Mouse (Mus musculus) liver, postnatal 0 days (tissue): Measurements from ENCODE around the gene Kxd1.

Source experiments
- CTCF ChIP-seq: sonication (generic); IDR thresholded peaks from 2 replicates; pipeline ENCODE4 v1.5.1; 2016; ENCODE audit warnings: antibody characterized with exemption, low read depth
- EP300 ChIP-seq: IDR thresholded peaks from 2 replicates; pipeline ENCODE4 v1.6.1; 2016; ENCODE audit warnings: antibody characterized with exemption, low read depth, mild to moderate bottlenecking

DNA sequence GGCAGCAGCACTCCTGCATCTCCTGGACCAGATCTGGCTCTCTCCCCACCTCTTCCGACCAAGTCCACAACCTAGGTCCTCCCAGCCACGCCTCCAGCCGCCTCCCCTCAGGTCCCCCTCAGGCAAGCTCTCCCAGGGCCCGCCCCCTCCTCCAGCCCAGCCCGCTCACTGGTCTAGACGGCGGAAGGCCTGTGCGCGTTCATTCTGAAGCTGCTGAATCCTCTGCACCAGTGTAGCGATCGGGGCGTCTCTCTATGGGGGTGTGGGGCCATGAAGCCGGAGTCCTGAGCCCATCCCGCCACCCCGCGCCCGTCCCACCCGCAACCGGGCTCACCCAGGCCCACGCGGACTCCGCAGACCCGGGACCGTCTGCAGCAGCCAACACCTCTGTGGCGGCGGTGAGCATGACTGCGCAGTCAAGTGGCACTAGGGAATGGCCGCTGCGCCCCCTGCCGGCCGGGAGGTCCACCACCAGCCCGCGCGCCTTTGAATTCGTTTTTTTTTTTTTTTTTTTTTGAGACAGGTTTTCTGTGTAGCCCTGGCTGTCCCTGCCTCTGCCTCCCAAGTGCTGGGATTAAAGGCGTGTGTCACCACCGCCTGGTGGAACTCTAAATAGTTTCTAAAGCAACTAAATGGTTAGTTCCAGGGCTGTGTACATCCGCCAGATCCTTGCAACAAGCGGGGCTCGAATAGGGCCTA is 21.3 kb downstream of the Kxd1 start, which contains the start of gene Rex1bd:
- TF ChIP-seq EP300 = no peak
- TF ChIP-seq CTCF = peak; percentile 96
